Mouse (Mus musculus): ENCODE measurements around the gene Orai2. TPM values are rescaled to one million over a fixed set of nuclear protein-coding genes. Genes with fewer than 3 reads are reported as not detected.
"Not testable (repeated sequence)": the region's sequence is repeated elsewhere in the genome, so short reads cannot be mapped to it uniquely, and the experiment has no call there.

The Orai2 gene
- polyA plus RNA-seq, 1 experiment = 0.52 TPM

DNA sequence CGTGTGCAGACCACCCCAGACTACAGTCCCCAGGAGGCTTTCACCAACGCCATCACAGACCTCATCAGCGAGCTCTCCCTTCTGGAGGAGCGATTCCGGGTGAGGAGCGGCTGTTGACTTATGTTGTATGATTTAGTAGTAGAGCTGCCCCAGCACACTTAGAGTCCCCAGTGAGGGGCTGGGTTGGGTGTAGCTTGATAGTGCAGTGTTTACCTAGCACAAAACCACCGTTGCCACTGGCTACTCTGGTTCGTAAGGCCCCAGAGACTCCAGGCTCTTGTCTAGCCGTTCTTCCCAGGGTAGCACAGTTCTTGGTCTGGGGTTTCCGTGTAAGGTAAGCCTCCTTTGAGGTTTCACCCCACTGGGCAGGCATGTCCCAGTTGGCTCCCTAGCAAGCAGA is 48.3 kb downstream of the Orai2 start:
- peaks cover 5% of the 10 kb centered on the region; the same call in 1 of the 2 replicates for H3K4me1 ChIP-seq (ENCODE audit: control insufficient read depth, insufficient read depth, insufficient read length, low read length)
- no peak overlapping the region for H3K4me3 ChIP-seq (ENCODE audit: insufficient read depth, low read depth, low read length)
- no peak overlapping the region for H3K27ac ChIP-seq (replicated peaks; ENCODE audit: low read depth, low read length)

DNA sequence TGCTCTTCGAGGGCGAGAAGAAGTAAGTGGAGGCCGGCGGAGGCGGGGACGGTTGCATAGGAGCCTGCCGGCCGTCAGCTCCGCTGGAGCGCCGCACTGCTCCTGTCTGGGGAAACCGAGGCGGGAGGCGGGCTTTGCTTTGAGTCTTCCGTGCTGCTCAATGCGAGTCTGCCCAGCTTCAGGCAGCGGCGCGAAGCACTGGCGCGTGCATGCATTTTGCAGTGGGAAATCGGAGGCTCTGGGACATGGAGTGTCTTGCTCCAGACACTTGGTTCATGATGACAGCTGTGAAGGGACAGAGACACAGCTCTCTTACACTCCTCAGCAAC is 53.8 kb downstream of the Orai2 start:
- H3K4me1 ChIP-seq (ENCODE audit: control insufficient read depth, insufficient read depth, insufficient read length, low read length) = peaks cover 6% of the 10 kb centered on the region; the same call in 1 of the 2 replicates
- no peak overlapping the region; the same call in 1 of the 2 replicates for H3K27ac ChIP-seq (replicated peaks; ENCODE audit: low read depth, low read length)
- peak overlapping the region; percentile 85 for H3K4me3 ChIP-seq (ENCODE audit: insufficient read depth, low read depth, low read length)

DNA sequence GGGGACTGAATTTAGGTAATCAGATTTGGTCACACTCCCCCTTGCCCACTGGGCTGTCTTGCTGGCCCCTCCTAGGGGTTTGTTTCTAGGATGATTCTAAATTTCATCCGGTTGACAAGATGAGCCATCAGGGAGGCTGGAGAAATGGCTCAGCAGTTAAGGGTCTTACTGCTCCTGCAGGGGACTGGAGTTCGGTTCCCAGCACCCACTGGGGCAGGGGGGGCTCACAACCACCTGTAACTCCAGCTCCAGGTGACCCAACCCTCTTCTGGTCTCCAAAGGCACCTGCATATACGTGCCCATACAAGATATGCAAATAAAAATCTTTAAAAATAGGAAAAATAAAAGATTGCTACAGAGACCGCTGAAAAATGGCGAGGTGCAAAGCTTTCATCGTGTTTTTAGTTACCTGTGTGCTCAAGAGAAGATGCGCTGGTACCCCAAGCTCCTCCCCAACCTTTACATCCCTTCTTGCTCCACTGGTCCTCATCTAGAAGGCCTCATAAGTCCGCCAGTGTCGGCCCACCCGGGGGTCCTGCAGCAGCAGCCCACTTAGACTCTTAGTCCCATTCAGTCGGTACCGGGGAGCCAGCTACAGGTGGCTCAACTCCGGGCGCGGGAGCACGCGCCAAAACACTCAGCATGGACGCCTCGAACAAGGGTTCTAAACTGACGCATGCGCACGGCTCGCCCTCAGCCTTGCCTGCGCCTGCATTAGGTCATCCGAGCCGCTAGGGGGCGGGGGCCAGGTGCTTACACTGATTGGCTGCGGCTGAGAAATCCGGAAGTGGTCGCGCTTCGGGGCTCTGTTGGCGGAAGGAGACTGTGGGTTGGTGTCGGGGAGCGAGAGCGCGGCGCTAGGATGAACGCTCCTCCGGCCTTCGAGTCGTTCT is 54.4 kb downstream of the Orai2 start, which contains the start of gene Polr2j:
Gene Polr2j (plus strand): TSS at position 741 of the 893 bp plus-strand sequence.
- H3K4me1 ChIP-seq (ENCODE audit: control insufficient read depth, insufficient read depth, insufficient read length, low read length) = peaks cover 6% of the 10 kb centered on the region; the same call in 1 of the 2 replicates
- no peak within 1 kb of the TSS; the same call in 1 of the 2 replicates for H3K27ac ChIP-seq (replicated peaks; ENCODE audit: low read depth, low read length)
- H3K4me3 ChIP-seq (ENCODE audit: insufficient read depth, low read depth, low read length) = peak within 1 kb of the TSS; percentile 85

DNA sequence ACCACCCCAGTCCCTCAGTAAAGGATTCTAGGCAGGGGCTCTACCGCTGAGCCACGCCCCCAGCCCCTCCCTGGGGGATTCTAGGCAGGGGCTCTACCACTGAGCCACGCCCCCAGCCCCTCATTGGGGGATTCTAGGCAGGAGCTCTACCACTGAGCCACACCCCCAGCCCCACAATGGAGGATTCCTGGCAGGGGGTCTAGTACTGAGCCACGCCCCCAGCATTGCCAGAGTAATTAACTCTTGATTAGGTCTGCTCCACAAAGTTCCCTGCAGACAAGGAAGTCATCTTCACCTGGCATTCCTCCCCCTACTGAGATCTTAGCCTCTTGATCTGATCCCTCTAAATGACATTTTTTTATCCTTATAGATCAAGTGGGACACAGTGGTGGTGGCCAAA is 57.0 kb downstream of the Orai2 start:
- not testable (repeated sequence) for H3K4me1 ChIP-seq (ENCODE audit: control insufficient read depth, insufficient read depth, insufficient read length, low read length); H3K4me3 ChIP-seq (ENCODE audit: insufficient read depth, low read depth, low read length); H3K27ac ChIP-seq (replicated peaks; ENCODE audit: low read depth, low read length)

DNA sequence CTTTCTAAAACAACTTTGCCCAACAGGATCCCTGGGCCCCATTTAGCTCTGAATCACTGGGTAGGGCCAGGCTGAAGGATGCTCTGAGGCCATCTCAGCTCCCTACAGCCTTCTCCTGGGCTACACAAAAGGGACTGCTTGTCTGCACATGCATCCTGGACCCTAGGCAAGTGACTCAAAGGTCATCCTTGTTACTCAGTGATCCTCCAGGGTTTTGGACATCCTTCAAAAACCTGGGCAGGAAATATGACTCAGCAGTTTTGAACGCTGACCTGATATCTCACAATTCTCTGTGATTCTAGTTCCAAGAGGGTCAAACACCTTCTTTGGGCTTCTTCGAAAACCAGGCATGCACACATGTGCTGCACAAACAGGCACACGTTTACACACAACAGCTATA is 61.5 kb downstream of the Orai2 start:
- no peak overlapping the region for H3K27ac ChIP-seq (replicated peaks; ENCODE audit: low read depth, low read length)
- H3K4me3 ChIP-seq (ENCODE audit: insufficient read depth, low read depth, low read length) = no peak overlapping the region
- H3K4me1 ChIP-seq (ENCODE audit: control insufficient read depth, insufficient read depth, insufficient read length, low read length) = no peaks in the 10 kb centered on the region

DNA sequence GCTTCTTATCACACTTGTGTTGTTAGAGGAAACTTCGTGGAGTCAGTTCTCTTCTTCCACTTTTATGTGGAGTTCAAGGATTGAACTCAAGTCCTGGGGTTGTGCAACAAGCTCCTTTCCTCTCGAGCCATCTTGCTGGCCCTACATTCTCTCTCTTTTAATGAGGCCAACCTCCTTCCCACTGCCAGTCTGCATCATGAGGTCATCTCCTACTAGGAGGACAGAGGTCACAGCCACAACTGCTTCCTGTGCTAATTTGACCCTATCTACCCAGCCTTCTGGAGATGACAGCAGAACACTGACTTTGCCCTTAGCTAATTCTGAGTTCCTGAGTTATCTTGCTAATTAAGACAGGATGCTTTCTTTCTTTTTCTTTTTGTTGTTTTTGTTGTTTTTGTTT is 62.0 kb downstream of the Orai2 start:
- Histone ChIP-seq H3K4me3 (ENCODE audit: insufficient read depth, low read depth, low read length) (no peak overlapping the region), H3K27ac (replicated peaks; ENCODE audit: low read depth, low read length) (no peak overlapping the region; the same call in 1 of the 2 replicates), H3K4me1 (ENCODE audit: control insufficient read depth, insufficient read depth, insufficient read length, low read length) (no peaks in the 10 kb centered on the region)

DNA sequence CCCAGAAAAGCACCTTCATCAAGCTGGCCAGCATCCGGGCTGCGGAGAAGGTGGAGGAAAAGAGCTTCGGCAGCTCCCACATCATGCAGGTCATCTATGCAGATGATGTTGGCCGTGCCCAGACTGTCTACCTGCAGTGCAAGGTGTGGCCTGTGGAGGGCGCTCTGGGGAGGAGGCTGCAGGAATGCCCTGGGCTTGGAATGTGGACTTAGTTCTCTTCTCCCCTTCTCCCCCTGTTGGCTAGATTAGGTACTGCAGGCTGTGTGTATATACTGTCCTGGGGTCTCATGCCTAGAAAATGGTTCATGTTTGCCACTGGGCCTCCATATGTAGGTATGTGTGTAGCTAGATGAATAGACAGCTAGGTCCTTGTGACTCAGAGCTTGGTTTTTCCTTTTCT is 66.0 kb downstream of the Orai2 start:
- Histone ChIP-seq H3K4me3 (ENCODE audit: insufficient read depth, low read depth, low read length) (no peak overlapping the region), H3K27ac (replicated peaks; ENCODE audit: low read depth, low read length) (no peak overlapping the region), H3K4me1 (ENCODE audit: control insufficient read depth, insufficient read depth, insufficient read length, low read length) (no peaks in the 10 kb centered on the region)

DNA sequence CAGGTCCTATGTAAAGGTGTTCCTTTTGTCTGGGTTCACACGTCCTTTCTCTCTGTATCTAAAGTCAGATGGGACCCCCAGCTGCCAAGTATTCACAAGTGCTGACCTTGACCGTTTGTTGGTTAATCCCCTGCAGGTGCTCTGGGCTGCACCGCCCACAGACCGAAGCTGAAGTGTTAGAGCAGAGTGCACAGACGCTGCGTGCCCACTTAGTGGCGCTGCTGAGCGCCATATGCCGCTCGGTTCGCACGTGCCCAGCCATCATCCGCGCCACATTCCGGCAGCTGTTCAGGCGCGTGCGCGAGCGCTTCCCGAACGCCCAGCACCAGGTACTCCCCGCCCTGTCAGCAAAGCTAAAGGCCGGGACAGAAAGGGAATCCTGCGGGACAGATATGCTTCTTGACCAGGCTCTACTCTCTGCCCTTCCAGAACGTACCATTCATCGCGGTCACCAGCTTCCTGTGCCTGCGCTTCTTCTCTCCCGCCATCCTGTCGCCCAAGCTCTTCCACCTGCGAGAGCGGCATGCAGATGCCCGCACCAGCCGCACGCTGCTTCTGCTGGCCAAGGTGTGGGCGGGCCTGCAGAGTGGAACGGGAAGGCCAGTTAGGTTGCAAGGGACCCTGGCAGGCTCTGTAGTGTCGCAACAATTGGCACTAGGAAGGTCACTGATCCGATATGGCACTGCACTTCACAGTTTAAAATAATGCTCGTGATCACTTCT is 68.3 kb downstream of the Orai2 start:
- Histone ChIP-seq H3K4me3 (ENCODE audit: insufficient read depth, low read depth, low read length) (no peak overlapping the region), H3K4me1 (ENCODE audit: control insufficient read depth, insufficient read depth, insufficient read length, low read length) (no peaks in the 10 kb centered on the region)

DNA sequence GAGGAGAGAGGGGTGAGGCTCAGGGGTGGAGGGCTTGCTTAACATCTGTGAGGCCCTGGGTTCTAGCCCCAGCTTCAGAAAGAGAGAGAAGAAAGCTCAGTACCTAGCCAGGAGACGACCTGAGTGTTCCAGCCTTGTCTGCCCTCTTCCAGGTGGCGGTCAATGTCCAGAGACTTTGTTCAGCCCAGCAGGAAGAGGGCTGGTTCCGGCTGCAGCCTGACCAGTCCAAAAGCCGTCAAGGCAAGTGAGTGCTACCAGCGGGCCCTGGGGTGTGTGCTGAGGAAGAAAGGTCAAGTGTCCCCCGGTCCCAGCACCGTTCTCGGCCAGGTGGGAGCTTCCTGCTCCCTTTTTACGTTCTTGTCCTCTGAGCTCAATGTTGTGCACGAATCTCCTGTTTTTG is 72.0 kb downstream of the Orai2 start:
- no peak overlapping the region for H3K27ac ChIP-seq (replicated peaks; ENCODE audit: low read depth, low read length)
- H3K4me1 ChIP-seq (ENCODE audit: control insufficient read depth, insufficient read depth, insufficient read length, low read length) = no peaks in the 10 kb centered on the region
- H3K4me3 ChIP-seq (ENCODE audit: insufficient read depth, low read depth, low read length) = no peak overlapping the region

More for the DNA sequence above, 68.3 kb downstream of the Orai2 start:
- H3K27ac ChIP-seq (replicated peaks; ENCODE audit: low read depth, low read length) = no peak overlapping the region

Other genes with a start within 250 kb of the Orai2 start
- 499 and 545 TPM in 2 replicates for gene Ywhag, start 236.1 kb downstream of the Orai2 start, polyA plus RNA-seq (2012; ENCODE audit: insufficient read depth, insufficient read length, missing spikeins)
- gene Ssc4d, start 196.2 kb downstream of the Orai2 start, polyA plus RNA-seq (2012; ENCODE audit: insufficient read depth, insufficient read length, missing spikeins) = 2.9 and 6.7 TPM in 2 replicates
- gene Zp3, start 190.6 kb downstream of the Orai2 start, polyA plus RNA-seq (2012; ENCODE audit: insufficient read depth, insufficient read length, missing spikeins) = not detected in 2 replicates
- 16.2 and 18.3 TPM in 2 replicates for gene Dtx2, start 175.9 kb downstream of the Orai2 start, polyA plus RNA-seq (2012; ENCODE audit: insufficient read depth, insufficient read length, missing spikeins)
- not detected in 2 replicates for gene Upk3b, start 132.2 kb downstream of the Orai2 start, polyA plus RNA-seq (2012; ENCODE audit: insufficient read depth, insufficient read length, missing spikeins)
- not detected in 2 replicates for gene Upk3bl, start 116.2 kb downstream of the Orai2 start, polyA plus RNA-seq (2012; ENCODE audit: insufficient read depth, insufficient read length, missing spikeins)
- 4.6 and 5.0 TPM in 2 replicates for gene Rasa4, start 86.8 kb downstream of the Orai2 start, polyA plus RNA-seq (2012; ENCODE audit: insufficient read depth, insufficient read length, missing spikeins)
- 85.8 and 91.5 TPM in 2 replicates for gene Polr2j, start 54.1 kb downstream of the Orai2 start, polyA plus RNA-seq (2012; ENCODE audit: insufficient read depth, insufficient read length, missing spikeins)
- 1.9 and 4.2 TPM in 2 replicates for gene Lrwd1, start 34.6 kb downstream of the Orai2 start, polyA plus RNA-seq (2012; ENCODE audit: insufficient read depth, insufficient read length, missing spikeins)
- 3.8 and 4.3 TPM in 2 replicates for gene Alkbh4, start 34.6 kb downstream of the Orai2 start, polyA plus RNA-seq (2012; ENCODE audit: insufficient read depth, insufficient read length, missing spikeins)
- 38.5 and 40.6 TPM in 2 replicates for gene Prkrip1, start 28.2 kb upstream of the Orai2 start, polyA plus RNA-seq (2012; ENCODE audit: insufficient read depth, insufficient read length, missing spikeins)
- gene Sh2b2, start 75.8 kb upstream of the Orai2 start, polyA plus RNA-seq (2012; ENCODE audit: insufficient read depth, insufficient read length, missing spikeins) = 67.4 and 106 TPM in 2 replicates

Data from brown adipose tissue, adult 24 weeks (tissue).